Mouse (Mus musculus): ENCODE data around the gene Cds1. TPM values are rescaled to one million over a fixed set of nuclear protein-coding genes. Genes with fewer than 3 reads are reported as not detected.

Gene Cds1
- total and polyA plus RNA-seq, 3 experiments: not detected

DNA sequence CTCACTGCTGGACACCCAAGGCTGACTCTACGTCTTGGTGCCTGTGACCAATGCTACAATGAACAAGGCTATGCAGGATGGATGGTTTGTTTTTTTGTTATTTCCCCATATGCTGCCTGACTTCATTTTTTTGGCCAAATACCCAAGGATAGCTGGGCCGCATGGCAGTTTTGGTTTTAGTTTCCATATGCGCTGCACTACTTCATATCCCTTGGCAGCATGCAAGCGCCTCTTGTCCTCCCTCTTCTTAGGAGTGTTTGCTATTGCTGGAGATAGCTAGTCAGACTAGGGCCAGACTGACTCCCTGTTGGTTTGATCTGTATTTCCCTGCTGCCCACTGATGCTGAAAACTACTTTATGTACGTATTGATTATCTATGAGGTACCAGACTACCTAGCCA lies 75.5 kb downstream of the Cds1 start:
- no peaks in the 10 kb centered on the region for H3K27me3 ChIP-seq (ENCODE audit: control insufficient read depth in 1 of 2, insufficient read depth in 2 of 2, low read length in 2 of 2)
- no peaks in the 10 kb centered on the region; a peak in 1 of 4 replicates for H3K36me3 ChIP-seq (ENCODE audit: control insufficient read depth in 1 of 2, insufficient read depth in 2 of 2, low read length in 2 of 2)
- no peaks in the 10 kb centered on the region for H3K79me2 ChIP-seq (ENCODE audit: control insufficient read depth, insufficient read depth, low read length, poor library complexity)
- H3K4me3 ChIP-seq (ENCODE audit: control insufficient read depth in 1 of 2, insufficient read depth in 1 of 2, low read depth in 2 of 2, low read length in 2 of 2): no peak overlapping the region
- no peaks in the 10 kb centered on the region for H3K9me3 ChIP-seq (replicated peaks; ENCODE audit: insufficient read depth, low read length)
- no peak for TF ChIP-seq TCF12 (IDR thresholded peaks at IDR 0.05; ENCODE audit: low read depth, low read length)
- TF ChIP-seq RAD21 (IDR thresholded peaks at IDR 0.05; ENCODE audit: low read depth, low read length): no peak
- no peak for TF ChIP-seq MYC (IDR thresholded peaks at IDR 0.05; ENCODE audit: low read depth, low read length)
- TF ChIP-seq TAL1 (IDR thresholded peaks at IDR 0.05; ENCODE audit: low read length): no peak
- H3K9ac ChIP-seq (ENCODE audit: control insufficient read depth, low read depth, low read length, poor library complexity, severe bottlenecking): no peak overlapping the region
- no peaks in the 10 kb centered on the region for H3K4me1 ChIP-seq (ENCODE audit: control insufficient read depth in 1 of 2, insufficient read depth in 2 of 2, low read length in 2 of 2)
- H3K27ac ChIP-seq (ENCODE audit: control insufficient read depth, low read depth, low read length): no peak overlapping the region
- no peak for DNase-seq (ENCODE audit: low read depth, low spot score)

DNA sequence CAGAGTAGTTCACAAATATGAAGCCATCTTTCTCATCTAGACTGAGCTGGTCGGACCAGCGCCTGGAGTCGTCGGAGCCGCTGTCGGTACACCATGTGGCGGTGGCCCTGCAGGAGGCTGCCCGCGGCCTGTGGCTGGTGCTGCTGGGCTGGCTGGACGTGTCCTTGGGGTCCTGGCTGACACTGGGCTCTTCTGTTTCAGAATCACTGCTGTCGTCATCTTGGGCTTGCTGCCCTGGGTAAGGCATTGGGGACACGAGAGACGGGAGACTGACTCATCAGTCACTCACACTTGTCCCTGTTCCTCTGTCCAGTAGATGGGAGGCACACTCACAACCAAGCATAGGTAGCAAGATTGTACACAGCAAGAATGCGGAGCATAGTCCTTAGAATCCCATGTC lies 80.1 kb downstream of the Cds1 start:
- Histone ChIP-seq H3K4me3 (ENCODE audit: control insufficient read depth in 1 of 2, insufficient read depth in 1 of 2, low read depth in 2 of 2, low read length in 2 of 2) (no peak overlapping the region), H3K4me1 (ENCODE audit: control insufficient read depth in 1 of 2, insufficient read depth in 2 of 2, low read length in 2 of 2) (no peaks in the 10 kb centered on the region), H3K9ac (ENCODE audit: control insufficient read depth, low read depth, low read length, poor library complexity, severe bottlenecking) (no peak overlapping the region), H3K36me3 (ENCODE audit: control insufficient read depth in 1 of 2, insufficient read depth in 2 of 2, low read length in 2 of 2) (no peaks in the 10 kb centered on the region; a peak in 2 of 4 replicates), H3K9me3 (replicated peaks; ENCODE audit: insufficient read depth, low read length) (no peaks in the 10 kb centered on the region), H3K79me2 (ENCODE audit: control insufficient read depth, insufficient read depth, low read length, poor library complexity) (no peaks in the 10 kb centered on the region), H3K27me3 (ENCODE audit: control insufficient read depth in 1 of 2, insufficient read depth in 2 of 2, low read length in 2 of 2) (no peaks in the 10 kb centered on the region), H3K27ac (ENCODE audit: control insufficient read depth, low read depth, low read length) (no peak overlapping the region)
- TF ChIP-seq MXI1 (IDR thresholded peaks at IDR 0.05; ENCODE audit: low read depth, low read length) (no peak), ETS1 (IDR thresholded peaks at IDR 0.05; ENCODE audit: low read depth, low read length) (no peak), GABPA (IDR thresholded peaks at IDR 0.05; ENCODE audit: low read depth, low read length) (no peak), MAZ (IDR thresholded peaks at IDR 0.05; ENCODE audit: low read depth, low read length) (no peak), CHD2 (IDR thresholded peaks at IDR 0.05; ENCODE audit: low read length) (no peak), USF2 (IDR thresholded peaks at IDR 0.05; ENCODE audit: borderline replicate concordance in 1 of 2, insufficient read depth in 1 of 2, low read depth in 1 of 2, low read length in 2 of 2) (no peak), MAX (IDR thresholded peaks at IDR 0.05; ENCODE audit: low read length) (no peak), POLR2AphosphoS5 (IDR thresholded peaks at IDR 0.05; ENCODE audit: borderline replicate concordance, low read depth, low read length) (no peak), CTCF (IDR thresholded peaks at IDR 0.05 in 2 of 3, conservative IDR thresholded peaks at IDR 0.05 in 1 of 3; ENCODE audit: control insufficient read depth in 1 of 3, insufficient read depth in 1 of 3, low read depth in 2 of 3, low read length in 3 of 3, poor library complexity in 1 of 3, severe bottlenecking in 1 of 3) (no peak), NRF1 (IDR thresholded peaks at IDR 0.05; ENCODE audit: insufficient read depth, low read depth, low read length, poor library complexity, severe bottlenecking) (no peak), TAL1 (IDR thresholded peaks at IDR 0.05; ENCODE audit: low read length) (no peak), ZC3H11A (IDR thresholded peaks at IDR 0.05; ENCODE audit: low read depth, low read length) (no peak), RAD21 (IDR thresholded peaks at IDR 0.05; ENCODE audit: low read depth, low read length) (no peak), SIN3A (IDR thresholded peaks at IDR 0.05; ENCODE audit: low read length) (no peak), HCFC1 (IDR thresholded peaks at IDR 0.05; ENCODE audit: low read depth, low read length) (no peak), TCF12 (IDR thresholded peaks at IDR 0.05; ENCODE audit: low read depth, low read length) (no peak), NELFE (IDR thresholded peaks at IDR 0.05; ENCODE audit: low read depth, low read length) (no peak), ELF1 (IDR thresholded peaks at IDR 0.05; ENCODE audit: low read depth, low read length) (no peak)
- no peak for DNase-seq (ENCODE audit: low read depth, low spot score)

All from MEL (cell line).